Mouse (Mus musculus) megakaryocyte, embryonic 14.5 days (primary cell): Measurements from ENCODE around the gene Crb2. TPM values are rescaled to one million over a fixed set of nuclear protein-coding genes. Genes with fewer than 3 reads are reported as not detected.

Source experiments
- H3K27me3 ChIP-seq: replicated peaks from 2 replicates; pipeline ENCODE3; 2012; ENCODE audit warnings: inconsistent platforms
- H3K36me3 ChIP-seq: replicated peaks from 2 replicates; pipeline ENCODE3; 2012; ENCODE audit warnings: low read length, inconsistent platforms, mixed read lengths
- H3K4me1 ChIP-seq: 2 replicates; pipeline ENCODE4 v1.6.1; 2012; ENCODE audit warnings: inconsistent platforms
- H3K4me3 ChIP-seq: replicated peaks from 2 replicates; pipeline ENCODE3; 2012; ENCODE audit warnings: moderate library complexity, mild to moderate bottlenecking, inconsistent platforms
- H3K9me3 ChIP-seq: 2 replicates; pipeline ENCODE4 v1.6.1; 2012; ENCODE audit warnings: inconsistent platforms
- FLI1 ChIP-seq: IDR thresholded peaks from 2 replicates; pipeline ENCODE4 v1.6.1; 2012; ENCODE audit warnings: low read length, inconsistent platforms, mixed read lengths
- GATA1 ChIP-seq: IDR thresholded peaks from 3 replicates; pipeline ENCODE4 v1.6.1; 2012; ENCODE audit warnings: mixed read lengths, low read length, inconsistent platforms, borderline replicate concordance
- polyA plus RNA-seq: library from polyadenylated mRNA; stranded (reverse); fragments of >175 nt; gene quantifications from 2 replicates; pipeline ENCODE4 v1.2.3, GENCODE M21; 2012; ENCODE audit warnings: low replicate concordance; ENCODE audit not compliant: insufficient read depth

Gene Crb2
- polyA plus RNA-seq, 1 experiment, result not detected

DNA sequence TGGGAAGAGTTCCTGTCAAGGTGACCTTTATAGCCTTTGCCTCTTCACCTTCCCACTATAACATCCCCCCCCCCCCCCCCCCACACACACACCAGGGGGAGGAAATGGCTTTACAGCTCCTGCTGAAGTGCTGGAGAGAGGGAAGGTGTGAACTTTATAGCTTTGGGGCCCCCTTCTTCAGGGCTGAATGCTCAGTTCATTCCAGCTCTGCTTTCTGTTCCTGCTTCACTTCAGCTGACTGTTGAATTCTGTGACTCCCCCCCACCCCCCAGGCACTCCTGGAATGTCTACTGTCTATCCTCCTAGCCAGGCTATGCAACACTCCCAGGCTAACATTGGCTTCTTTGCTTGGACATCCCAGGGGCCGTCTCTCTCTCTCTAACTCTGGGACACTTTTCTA, 20.0 kb downstream of the Crb2 start:
- peaks cover 4% of the 10 kb centered on the region for H3K4me1 ChIP-seq
- peaks cover 63% of the 10 kb centered on the region for H3K27me3 ChIP-seq
- H3K4me3 ChIP-seq, result no peak overlapping the region
- TF ChIP-seq GATA1 (no peak), FLI1 (no peak)
- peaks cover 5% of the 10 kb centered on the region for H3K9me3 ChIP-seq
- H3K36me3 ChIP-seq, result peaks cover 18% of the 10 kb centered on the region

DNA sequence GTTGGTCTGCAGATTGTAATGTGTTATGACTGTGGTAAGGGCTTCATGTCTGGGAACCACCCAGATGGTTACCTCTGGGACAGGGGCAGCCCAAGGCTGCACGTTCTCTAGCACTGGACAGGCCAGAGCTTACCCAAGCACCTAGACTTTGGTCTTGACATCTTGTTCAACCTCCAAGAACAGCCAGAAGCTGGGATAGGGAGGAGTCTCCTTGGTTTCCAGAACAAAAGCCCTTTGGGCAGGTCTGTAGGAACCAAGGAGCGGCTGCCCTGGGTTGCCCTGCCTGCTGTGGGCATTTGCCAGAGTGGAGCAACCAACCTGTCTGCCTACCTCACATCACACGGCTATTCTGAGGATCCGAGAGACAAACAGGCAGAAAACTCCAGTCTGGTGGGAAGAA, 21.0 kb downstream of the Crb2 start:
- H3K27me3 ChIP-seq, result peaks cover 54% of the 10 kb centered on the region
- H3K4me1 ChIP-seq, result peaks cover 4% of the 10 kb centered on the region
- H3K36me3 ChIP-seq, result peaks cover 29% of the 10 kb centered on the region
- no peak overlapping the region for H3K4me3 ChIP-seq
- peaks cover 5% of the 10 kb centered on the region for H3K9me3 ChIP-seq
- no peak for TF ChIP-seq GATA1
- TF ChIP-seq FLI1, result no peak

DNA sequence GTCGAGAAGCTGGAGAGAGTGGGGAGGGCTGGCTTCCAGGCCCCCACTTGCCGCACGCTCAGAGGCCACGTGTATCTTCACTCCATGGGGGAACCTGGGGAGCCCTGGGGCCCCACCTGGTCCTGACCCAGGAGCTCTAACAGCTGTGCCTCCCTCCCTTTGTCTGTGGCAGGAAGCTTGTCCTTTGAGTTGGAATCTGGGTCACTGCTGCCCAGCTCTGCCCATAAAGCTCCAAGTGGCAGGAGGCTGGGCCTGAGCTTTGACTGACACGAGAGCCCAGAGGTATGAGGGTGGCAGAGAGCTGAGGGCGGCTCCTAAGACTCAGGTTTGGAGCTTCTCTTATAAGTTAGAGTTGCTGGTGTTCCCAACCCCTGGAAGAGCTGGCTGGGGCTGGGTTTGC, 23.1 kb downstream of the Crb2 start:
- Histone ChIP-seq H3K4me3 (no peak overlapping the region), H3K4me1 (peaks cover 21% of the 10 kb centered on the region), H3K9me3 (no peaks in the 10 kb centered on the region), H3K36me3 (peaks cover 38% of the 10 kb centered on the region), H3K27me3 (peaks cover 35% of the 10 kb centered on the region)
- TF ChIP-seq GATA1 (no peak), FLI1 (no peak)

DNA sequence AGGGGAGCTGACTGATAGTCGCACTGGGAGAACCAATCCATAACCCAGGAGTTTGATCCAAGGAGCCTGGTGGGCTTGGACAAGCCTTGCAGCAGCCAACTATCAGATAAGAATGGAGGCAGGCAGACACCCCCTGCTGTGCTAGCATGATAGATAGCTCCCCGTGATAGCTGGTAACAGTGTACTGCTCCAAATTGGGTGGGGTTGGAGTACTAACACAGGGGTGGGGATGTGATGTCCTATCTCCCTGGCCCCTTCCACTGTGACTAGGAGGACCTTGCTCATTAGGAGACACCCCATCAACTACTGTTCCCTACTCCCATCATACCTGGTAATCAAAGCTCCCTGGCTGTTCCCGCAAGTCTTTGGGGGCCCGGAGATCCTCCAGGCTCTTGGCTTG, 25.6 kb downstream of the Crb2 start:
- peaks cover 49% of the 10 kb centered on the region for H3K36me3 ChIP-seq
- peaks cover 17% of the 10 kb centered on the region for H3K4me1 ChIP-seq
- TF ChIP-seq GATA1 (no peak), FLI1 (no peak)
- no peaks in the 10 kb centered on the region for H3K9me3 ChIP-seq
- peaks cover 12% of the 10 kb centered on the region for H3K27me3 ChIP-seq
- no peak overlapping the region for H3K4me3 ChIP-seq

DNA sequence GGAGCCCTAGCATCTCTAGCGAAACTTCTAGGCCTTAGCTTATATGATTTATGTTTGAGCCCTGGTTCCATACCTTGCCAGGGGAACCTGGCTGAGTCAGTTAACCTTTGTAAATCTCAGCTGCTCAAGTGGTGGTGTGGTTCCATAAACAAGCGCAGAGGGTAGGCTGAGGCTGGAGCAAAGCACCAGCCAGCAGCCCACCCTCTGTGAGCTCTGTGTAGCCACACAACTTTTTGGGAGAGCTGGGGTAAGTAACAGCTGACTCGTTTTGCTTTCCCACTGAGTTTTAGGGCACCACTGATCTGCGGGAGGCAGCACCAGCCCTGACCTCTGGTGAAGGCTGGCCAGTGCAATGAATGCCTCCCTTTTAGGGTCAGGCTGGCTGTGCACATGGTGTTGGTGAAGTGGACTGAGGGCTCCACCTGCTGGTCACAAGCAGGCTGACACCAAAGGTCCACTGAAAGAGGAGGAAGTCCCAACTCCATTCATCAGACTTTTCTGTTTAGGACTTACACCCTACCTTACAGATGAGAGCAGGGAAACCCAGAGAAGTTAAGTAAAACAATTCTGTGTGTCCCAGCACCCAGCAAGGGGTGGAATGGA, 26.7 kb downstream of the Crb2 start:
- TF ChIP-seq FLI1, result no peak
- no peak for TF ChIP-seq GATA1
- Histone ChIP-seq H3K4me3 (no peak overlapping the region), H3K4me1 (peaks cover 17% of the 10 kb centered on the region), H3K9me3 (no peaks in the 10 kb centered on the region), H3K27me3 (peaks cover 10% of the 10 kb centered on the region), H3K36me3 (peaks cover 51% of the 10 kb centered on the region)

DNA sequence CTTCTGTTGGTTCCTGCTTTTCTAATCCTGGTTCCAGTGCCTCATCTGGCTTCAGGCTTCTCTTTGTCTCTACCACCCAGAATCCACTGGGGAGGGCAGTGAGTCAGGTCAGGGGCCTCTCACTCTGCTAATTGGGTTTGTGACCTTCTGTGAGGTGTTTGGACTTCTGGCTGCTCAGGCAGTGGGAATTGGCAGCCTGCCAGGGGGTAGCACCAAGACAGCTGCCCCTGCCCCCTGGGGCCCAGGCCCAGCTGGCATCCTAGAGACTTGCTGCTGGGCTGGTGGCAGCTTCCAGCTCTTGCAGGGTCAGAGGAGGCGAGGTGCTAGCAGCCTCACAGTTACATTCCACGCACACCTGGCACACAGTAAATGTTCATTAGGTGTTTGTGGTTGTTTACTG, 35.6 kb downstream of the Crb2 start:
- H3K9me3 ChIP-seq, result no peaks in the 10 kb centered on the region
- peaks cover 5% of the 10 kb centered on the region for H3K27me3 ChIP-seq
- no peaks in the 10 kb centered on the region for H3K4me1 ChIP-seq
- H3K4me3 ChIP-seq, result no peak overlapping the region
- H3K36me3 ChIP-seq, result peaks cover 63% of the 10 kb centered on the region
- no peak for TF ChIP-seq GATA1
- no peak for TF ChIP-seq FLI1

DNA sequence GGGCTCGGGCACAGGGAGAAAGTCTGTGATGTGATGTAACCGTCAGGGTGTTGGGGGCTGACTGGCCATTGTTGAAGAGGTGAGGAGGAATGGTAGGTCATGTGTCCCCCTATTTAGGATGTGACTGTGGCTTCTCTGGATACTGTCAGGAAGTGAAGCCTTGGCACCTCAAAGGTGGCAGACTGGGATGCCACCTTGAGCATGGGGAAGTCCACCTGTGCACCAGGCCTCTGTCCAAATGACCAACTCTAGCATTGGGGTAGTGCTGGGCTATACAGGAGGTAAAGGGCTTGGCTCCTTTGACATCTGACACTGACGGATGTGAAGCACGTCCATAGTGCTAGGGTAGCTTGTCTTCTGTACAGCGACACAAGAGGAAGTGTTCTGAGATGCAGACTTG, 36.4 kb downstream of the Crb2 start:
- Histone ChIP-seq H3K4me3 (no peak overlapping the region), H3K27me3 (peaks cover 2% of the 10 kb centered on the region), H3K36me3 (peaks cover 63% of the 10 kb centered on the region), H3K4me1 (peaks cover 2% of the 10 kb centered on the region; the same call in 1 of the 2 replicates), H3K9me3 (no peaks in the 10 kb centered on the region)
- TF ChIP-seq GATA1 (no peak), FLI1 (no peak)

DNA sequence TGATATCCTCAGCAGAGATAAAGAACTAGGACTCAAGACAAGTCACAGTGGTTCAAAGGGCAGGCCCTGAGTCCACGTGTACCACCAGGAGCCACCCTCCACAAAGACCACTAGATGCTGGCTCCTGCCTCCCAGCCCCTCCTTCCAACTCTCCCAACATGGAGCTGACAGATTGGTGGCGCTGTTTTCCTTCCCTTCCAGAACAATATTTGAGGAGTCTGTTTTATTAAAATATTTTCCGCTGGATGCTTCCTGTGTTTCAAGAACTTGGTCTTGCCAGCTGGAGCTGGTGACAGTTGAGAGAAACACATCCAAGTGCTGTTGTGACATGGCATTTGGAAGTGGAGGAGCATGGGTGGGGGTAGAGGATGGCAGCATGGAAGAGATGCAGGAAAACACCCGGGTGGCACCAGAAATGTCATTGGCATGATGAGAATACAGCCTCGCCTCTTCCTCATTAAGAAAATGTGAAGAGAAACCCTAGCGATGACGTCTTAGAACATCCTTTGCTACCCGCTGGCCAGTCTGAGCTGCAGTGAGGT, 38.8 kb downstream of the Crb2 start:
- TF ChIP-seq FLI1 (no peak), GATA1 (no peak)
- peaks cover 54% of the 10 kb centered on the region for H3K36me3 ChIP-seq
- H3K27me3 ChIP-seq, result no peaks in the 10 kb centered on the region
- H3K4me3 ChIP-seq, result no peak overlapping the region
- H3K9me3 ChIP-seq, result no peaks in the 10 kb centered on the region
- peaks cover 6% of the 10 kb centered on the region; the same call in 1 of the 2 replicates for H3K4me1 ChIP-seq

DNA sequence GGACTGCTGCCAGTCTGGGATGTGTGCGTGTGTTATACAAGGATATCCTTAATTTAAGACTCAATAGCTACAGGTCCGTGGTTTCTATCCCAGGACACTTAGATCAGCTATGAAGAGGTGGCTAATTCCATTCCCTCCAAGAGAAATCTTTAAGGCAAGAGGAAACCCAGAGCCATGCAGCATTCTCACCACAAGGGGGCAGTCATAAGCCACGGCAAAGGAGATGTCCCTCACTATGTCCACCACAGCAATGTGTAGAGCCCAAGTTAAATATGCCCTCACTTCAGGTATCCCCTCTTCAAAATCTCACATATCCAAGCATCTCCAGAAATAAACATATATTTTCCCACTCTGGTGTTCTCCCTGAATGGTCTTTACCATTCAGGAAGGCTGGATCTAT, 39.6 kb downstream of the Crb2 start:
- Histone ChIP-seq H3K36me3 (peaks cover 47% of the 10 kb centered on the region), H3K9me3 (no peaks in the 10 kb centered on the region), H3K27me3 (no peaks in the 10 kb centered on the region), H3K4me1 (peaks cover 6% of the 10 kb centered on the region; the same call in 1 of the 2 replicates), H3K4me3 (no peak overlapping the region)
- TF ChIP-seq FLI1 (no peak), GATA1 (no peak)

DNA sequence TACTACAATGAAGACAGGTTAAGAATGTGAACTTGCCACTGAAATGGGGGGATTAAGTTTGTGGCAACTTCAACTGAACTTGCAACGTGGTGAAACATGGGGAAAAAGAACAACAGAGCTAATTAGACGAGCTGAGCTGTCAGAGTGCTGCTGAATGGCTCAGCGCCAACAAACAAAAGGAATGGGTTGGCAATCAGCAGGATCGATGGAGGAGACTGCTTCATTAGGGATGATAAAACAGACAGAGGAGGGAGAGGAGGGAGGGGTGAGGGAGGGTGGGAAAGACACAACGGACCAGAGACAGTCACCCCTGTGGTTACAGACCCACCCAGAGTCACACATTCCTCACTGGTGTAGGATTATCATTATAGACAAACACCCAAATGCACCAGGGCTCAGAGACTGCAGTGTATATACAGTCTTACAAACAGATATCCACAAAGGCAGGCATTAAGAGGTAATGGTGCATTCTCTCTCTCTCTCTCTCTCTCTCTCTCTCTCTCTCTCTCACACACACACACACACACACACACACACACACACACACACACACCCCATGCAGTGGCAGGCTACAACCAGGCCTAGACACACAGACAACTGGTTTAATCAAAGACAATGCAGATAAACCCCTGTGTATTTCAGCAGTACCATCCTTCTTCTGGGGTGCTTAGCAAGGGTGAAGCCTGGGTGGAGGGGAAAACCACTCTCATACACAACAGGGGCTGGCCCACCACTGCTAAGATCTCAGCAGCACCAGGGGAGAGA, 42.9 kb downstream of the Crb2 start:
- H3K4me3 ChIP-seq, result no peak overlapping the region
- H3K27me3 ChIP-seq, result no peaks in the 10 kb centered on the region
- H3K4me1 ChIP-seq, result peaks cover 9% of the 10 kb centered on the region; the same call in 1 of the 2 replicates
- H3K9me3 ChIP-seq, result no peaks in the 10 kb centered on the region
- peaks cover 26% of the 10 kb centered on the region for H3K36me3 ChIP-seq
- no peak for TF ChIP-seq GATA1
- TF ChIP-seq FLI1, result no peak
